Mouse (Mus musculus) lung, postnatal 0 days (tissue): ENCODE measurements around the gene Rps21. TPM values are rescaled to one million over a fixed set of nuclear protein-coding genes. Genes with fewer than 3 reads are reported as not detected.

ENCODE experiments used
- ATAC-seq: fragments of 200-750 bp; cut with Nextera tagmentation; 2 replicates; pipeline ENCODE4 v1.8.0; 2017; ENCODE audit warnings: moderate library complexity
- DNase-seq: peaks from one replicate; pipeline ENCODE4 v3.0.0-alpha.2; 2016; ENCODE audit warnings: low spot score
- H3K27ac ChIP-seq: fragments of 300-500 bp; sonication (generic); 2 replicates; pipeline ENCODE4 v1.5.1; 2014; ENCODE audit warnings: antibody characterized with exemption, mild to moderate bottlenecking, low read length, mixed read lengths
- H3K27me3 ChIP-seq: fragments of 300-500 bp; sonication (generic); replicated peaks from 2 replicates; pipeline ENCODE4 v1.6.1; 2014; ENCODE audit warnings: low read length, mixed read lengths; ENCODE audit not compliant: insufficient read depth
- H3K36me3 ChIP-seq: fragments of 300-500 bp; sonication (generic); 2 replicates; pipeline ENCODE4 v1.6.1; 2014; ENCODE audit warnings: low read length, mixed read lengths; ENCODE audit not compliant: insufficient read depth
- H3K4me1 ChIP-seq: fragments of 300-500 bp; sonication (generic); 2 replicates; pipeline ENCODE4 v1.6.1; 2014; ENCODE audit warnings: antibody characterized with exemption, low read depth, low read length, mixed read lengths; ENCODE audit not compliant: insufficient read depth
- H3K4me2 ChIP-seq: fragments of 300-500 bp; sonication (generic); replicated peaks from 2 replicates; pipeline ENCODE4 v1.6.1; 2014; ENCODE audit warnings: low read depth, mild to moderate bottlenecking, low read length, moderate library complexity, mixed read lengths
- H3K4me3 ChIP-seq: fragments of 300-500 bp; sonication (generic); 2 replicates; pipeline ENCODE4 v1.5.1; 2014; ENCODE audit warnings: low read depth, low read length
- H3K9ac ChIP-seq: fragments of 300-500 bp; sonication (generic); replicated peaks from 2 replicates; pipeline ENCODE4 v1.6.1; 2014; ENCODE audit warnings: low read depth, mild to moderate bottlenecking
- H3K9me3 ChIP-seq: fragments of 300-500 bp; sonication (generic); 2 replicates; pipeline ENCODE4 v1.6.1; 2016; ENCODE audit warnings: low read length, mixed read lengths
- CTCF ChIP-seq: IDR thresholded peaks from 2 replicates; pipeline ENCODE4 v1.5.1; 2016; ENCODE audit warnings: antibody characterized with exemption, mild to moderate bottlenecking
- EP300 ChIP-seq: IDR thresholded peaks from 2 replicates; pipeline ENCODE4 v1.6.1; 2016; ENCODE audit warnings: antibody characterized with exemption, mild to moderate bottlenecking, control low read depth
- WGBS: fragments of 180-500 bp; shearing (Covaris S2); extraction: QIAGEN DNeasy Blood & Tissue Kit; methylation state at CpG from one replicate; pipeline ENCODE4 v1.1.7; 2014; 5-methylcytosine and 5-hydroxymethylcytosine counted together
- polyA plus RNA-seq: library from polyadenylated mRNA; unstranded; fragments of >200 nt; fragmentation: Nextera tagmentation; extraction: Ambion mirVana; gene quantifications from 2 replicates; pipeline ENCODE4 v1.2.1, GENCODE M21; 2015

Rps21 gene
- polyA plus RNA-seq, 1 experiment from 2014 or later, result 453 TPM

DNA sequence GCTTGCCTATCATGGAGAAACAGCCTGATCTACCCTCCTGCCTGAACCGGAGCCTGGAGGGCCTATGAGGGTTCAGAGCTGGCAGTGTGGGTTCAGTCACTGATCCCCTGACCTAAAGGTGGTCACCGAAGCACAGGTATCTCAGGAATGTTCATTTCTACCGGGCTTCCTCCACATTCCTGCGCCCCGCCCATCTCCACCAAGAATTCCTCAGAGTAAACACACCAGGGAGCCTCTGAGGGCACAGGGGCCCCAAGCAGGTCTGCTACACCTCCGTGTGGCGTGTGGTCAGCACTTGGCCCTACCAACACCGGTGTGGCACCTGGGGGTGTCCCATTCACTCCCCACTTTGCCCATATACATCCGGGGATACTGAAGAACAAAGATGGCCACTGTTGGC is 37.0 kb upstream of the Rps21 start:
- Histone ChIP-seq H3K4me1 (peaks cover 76% of the 10 kb centered on the region), H3K9ac (no peak overlapping the region), H3K36me3 (peaks cover 5% of the 10 kb centered on the region; the same call in 1 of the 2 replicates), H3K9me3 (no peaks in the 10 kb centered on the region), H3K4me2 (peak overlapping the region; percentile 25; the same call in 1 of the 2 replicates), H3K27ac (peak overlapping the region; percentile 94), H3K4me3 (no peak overlapping the region), H3K27me3 (no peaks in the 10 kb centered on the region)
- 39% methylated on average over 9 of the region's 9 CpGs for WGBS
- TF ChIP-seq EP300, result peak; percentile 84
- peak; percentile 19; the same call in 1 of the 2 replicates for TF ChIP-seq CTCF
- DNase-seq (peak; percentile 83), ATAC-seq (peak; percentile 40)

DNA sequence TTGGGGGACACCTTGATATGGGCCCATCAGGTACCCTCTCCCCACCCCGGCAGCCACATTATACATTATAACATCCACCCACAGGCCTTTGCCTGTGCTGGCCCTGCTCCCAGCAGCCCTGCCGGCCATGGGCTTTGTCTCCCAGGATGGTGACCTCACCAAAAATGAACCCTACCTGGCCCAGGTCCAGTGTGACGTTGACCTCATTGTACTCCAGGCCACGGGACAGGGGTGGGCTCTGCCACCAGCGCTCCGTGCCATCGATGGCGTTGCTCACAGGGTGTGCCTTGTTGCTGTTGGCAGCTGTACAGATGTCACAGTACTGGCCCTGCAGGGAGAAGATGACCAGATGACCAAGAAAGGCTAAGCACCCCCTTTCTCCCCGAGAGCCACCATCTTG is 36.1 kb upstream of the Rps21 start:
- no peak overlapping the region for H3K4me2 ChIP-seq
- no peak overlapping the region for H3K4me3 ChIP-seq
- DNase-seq (no peak), ATAC-seq (no peak)
- H3K27ac ChIP-seq, result peak overlapping the region; percentile 94
- TF ChIP-seq CTCF (no peak), EP300 (no peak)
- no peaks in the 10 kb centered on the region for H3K9me3 ChIP-seq
- H3K4me1 ChIP-seq, result peaks cover 67% of the 10 kb centered on the region
- H3K36me3 ChIP-seq, result peaks cover 5% of the 10 kb centered on the region; the same call in 1 of the 2 replicates
- 57% methylated on average over 9 of the region's 9 CpGs for WGBS
- H3K27me3 ChIP-seq, result no peaks in the 10 kb centered on the region
- no peak overlapping the region for H3K9ac ChIP-seq

DNA sequence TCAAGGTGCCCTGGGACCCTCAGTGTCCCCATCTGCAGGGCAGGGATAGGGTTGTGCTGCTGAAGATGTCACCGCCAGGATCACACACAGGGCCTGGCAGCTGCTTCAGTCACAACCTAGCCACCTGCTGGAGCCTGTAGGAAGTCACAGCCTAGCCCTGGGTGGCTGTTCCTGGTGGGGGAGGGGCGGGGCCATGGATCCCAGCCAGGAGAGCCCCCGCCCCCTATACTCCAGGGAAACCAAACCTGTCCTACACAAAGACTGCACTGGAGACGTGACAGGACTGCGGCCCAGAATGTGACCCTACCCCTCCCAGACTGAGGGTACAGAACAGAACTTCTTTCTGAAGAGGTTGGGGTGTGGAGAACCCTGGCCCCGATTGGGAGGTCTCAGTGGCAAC is 34.9 kb upstream of the Rps21 start:
- H3K9me3 ChIP-seq, result no peaks in the 10 kb centered on the region
- 14% methylated on average over 6 of the region's 6 CpGs for WGBS
- TF ChIP-seq EP300, result no peak
- TF ChIP-seq CTCF, result peak; percentile 72
- no peaks in the 10 kb centered on the region for H3K27me3 ChIP-seq
- peak overlapping the region; percentile 84 for H3K4me2 ChIP-seq
- peak overlapping the region; percentile 94 for H3K27ac ChIP-seq
- no peak overlapping the region for H3K4me3 ChIP-seq
- H3K4me1 ChIP-seq, result peaks cover 64% of the 10 kb centered on the region
- peak; percentile 79 for DNase-seq
- H3K9ac ChIP-seq, result 0 out of 2 replicates have a peak overlapping the region, but pooled peaks have one; percentile 5
- ATAC-seq, result peak; percentile 49
- peaks cover 5% of the 10 kb centered on the region; the same call in 1 of the 2 replicates for H3K36me3 ChIP-seq

DNA sequence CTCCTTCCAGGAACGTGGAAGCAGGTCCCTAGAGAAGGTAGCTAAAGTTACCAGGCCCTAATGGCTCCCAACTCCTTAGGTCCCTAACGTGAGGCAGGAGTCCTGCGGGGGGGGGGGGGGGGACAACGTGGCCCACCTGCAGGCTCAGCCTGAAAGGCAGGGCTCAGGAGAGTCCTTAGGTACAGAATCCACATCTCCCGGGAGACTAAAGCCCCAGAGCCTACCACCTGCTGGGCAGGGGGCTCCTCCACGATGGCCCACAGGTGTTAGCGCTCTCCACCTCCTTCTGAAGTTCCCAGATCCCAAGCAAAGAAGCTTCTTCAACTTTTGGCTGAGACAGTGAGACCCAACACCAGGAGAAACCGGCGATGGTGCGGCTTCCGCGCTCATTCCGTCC is 32.5 kb upstream of the Rps21 start:
- H3K4me1 ChIP-seq, result peaks cover 61% of the 10 kb centered on the region; the same call in 1 of the 2 replicates
- H3K27me3 ChIP-seq, result no peaks in the 10 kb centered on the region
- H3K4me3 ChIP-seq, result peak overlapping the region; percentile 85
- no peak for ATAC-seq
- H3K4me2 ChIP-seq, result peak overlapping the region; percentile 84
- no peak for TF ChIP-seq CTCF
- TF ChIP-seq EP300, result no peak
- H3K36me3 ChIP-seq, result peaks cover 4% of the 10 kb centered on the region; the same call in 1 of the 2 replicates
- DNase-seq, result no peak
- WGBS, result 3% methylated on average over 9 of the region's 13 CpGs
- peak overlapping the region; percentile 82 for H3K9ac ChIP-seq
- H3K27ac ChIP-seq, result peak overlapping the region; percentile 94
- no peaks in the 10 kb centered on the region for H3K9me3 ChIP-seq

DNA sequence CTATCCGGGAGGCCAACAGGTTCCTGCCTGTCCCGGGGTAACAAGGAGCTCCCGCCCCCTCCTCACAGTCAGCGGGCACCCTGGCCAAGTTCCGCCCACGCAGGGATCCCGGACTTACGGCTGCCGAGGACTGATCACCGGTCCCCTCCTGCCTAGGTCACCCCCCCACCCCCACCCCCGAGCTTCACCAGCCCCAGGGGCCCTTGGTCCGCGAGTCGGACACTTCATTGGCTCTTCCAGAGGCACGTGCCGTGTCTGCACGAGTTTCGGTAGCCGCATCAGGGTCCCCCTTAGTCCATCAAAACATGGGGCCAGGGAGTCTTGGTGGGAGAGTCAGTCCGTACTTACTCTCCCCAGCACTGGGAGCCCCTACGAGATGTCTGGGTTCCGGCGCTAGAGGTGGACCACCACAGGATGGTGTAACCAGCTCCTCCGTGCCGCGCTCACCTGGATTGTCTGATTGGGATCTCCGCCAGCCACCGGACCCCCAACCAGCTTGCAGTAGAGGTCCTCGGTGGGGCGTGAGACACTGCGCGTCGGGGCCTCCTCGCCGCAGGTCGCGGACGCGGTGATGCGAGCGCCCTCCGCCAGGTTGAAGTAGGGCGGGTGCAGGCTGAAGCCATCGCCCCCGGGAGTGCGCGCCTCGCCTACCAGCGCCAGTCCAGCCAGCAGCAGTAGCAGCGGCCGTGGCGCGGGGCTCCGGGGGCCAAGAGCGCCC is 32.0 kb upstream of the Rps21 start:
- Histone ChIP-seq H3K27ac (peak overlapping the region; percentile 94), H3K9ac (peak overlapping the region; percentile 82), H3K4me1 (peaks cover 55% of the 10 kb centered on the region; the same call in 1 of the 2 replicates), H3K4me3 (peak overlapping the region; percentile 85), H3K36me3 (no peaks in the 10 kb centered on the region; the same call in 1 of the 2 replicates), H3K4me2 (peak overlapping the region; percentile 84), H3K27me3 (no peaks in the 10 kb centered on the region), H3K9me3 (no peaks in the 10 kb centered on the region)
- 1% methylated on average over 48 of the region's 55 CpGs for WGBS
- peak; percentile 47 for DNase-seq
- TF ChIP-seq CTCF, result peak; percentile 14; the same call in 1 of the 2 replicates
- no peak for TF ChIP-seq EP300
- peak; percentile 11 for ATAC-seq

DNA sequence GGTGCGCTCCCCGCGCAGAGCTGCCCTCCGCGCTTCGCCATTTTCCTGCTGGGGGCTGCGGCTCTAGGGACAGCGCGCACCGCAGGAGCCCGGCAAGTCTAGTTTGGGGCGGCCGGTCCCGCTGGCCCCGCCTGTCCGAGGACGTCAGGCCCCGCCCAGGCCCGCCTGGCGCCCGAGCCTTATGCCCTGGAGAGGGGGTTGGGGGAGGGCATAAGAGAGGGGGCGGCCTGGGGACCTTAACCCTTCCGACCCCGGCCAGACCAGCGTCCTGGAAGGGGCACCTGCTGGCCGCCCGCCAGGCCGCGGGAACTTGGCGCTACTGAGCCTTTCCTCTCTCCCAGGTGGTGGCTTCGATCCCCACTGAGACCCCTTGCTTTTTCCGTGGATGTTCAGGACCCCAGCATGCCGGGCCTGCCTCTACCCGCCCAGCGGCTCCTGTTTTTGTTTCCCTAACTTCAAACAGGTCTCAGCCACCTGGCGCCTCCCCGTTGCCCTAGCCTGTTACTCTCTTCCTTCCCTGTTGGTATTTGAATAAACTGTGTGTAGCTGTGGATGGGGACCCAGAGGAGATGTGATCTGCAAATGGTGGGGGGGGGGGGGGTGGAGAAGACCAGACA is 31.3 kb upstream of the Rps21 start, which contains the start of gene Lama5:
Gene Lama5 (minus strand): TSS at position 98 of the 617 bp plus-strand sequence.
- no peak for TF ChIP-seq EP300
- no peak; the same call in 1 of the 2 replicates for TF ChIP-seq CTCF
- Histone ChIP-seq H3K4me1 (peaks cover 60% of the 10 kb centered on the region; the same call in 1 of the 2 replicates), H3K27ac (peak within 1 kb of the TSS; percentile 94), H3K27me3 (no peaks in the 10 kb centered on the region), H3K36me3 (no peaks in the 10 kb centered on the region; the same call in 1 of the 2 replicates), H3K4me2 (peak within 1 kb of the TSS; percentile 84), H3K4me3 (peak within 1 kb of the TSS; percentile 85), H3K9ac (peak within 1 kb of the TSS; percentile 82), H3K9me3 (no peaks in the 10 kb centered on the region)
- WGBS, result 2% methylated on average over 30 of the region's 37 CpGs
- ATAC-seq, result peak; percentile 81
- DNase-seq, result peak; percentile 93
